8 mouse cellular contexts compared by ENCODE assay signal in genomic region chr5:115564737-115565393, GRCm38 (mm10). TPM values are rescaled to one million over a fixed set of nuclear protein-coding genes. Genes with fewer than 3 reads are reported as not detected.
A peak's percentile ranks its signal among the peaks of the same experiment; 100 is the strongest.
DNase-seq lines count a peak whose midpoint lies in the region; ATAC-seq and TF ChIP-seq lines count a peak whose summit lies in the region.

Gene Gcn1l1, plus strand, starts transcription at chr5:115565254.

- TF ChIP-seq CTCF in C2C12 (IDR thresholded peaks at IDR 0.05; ENCODE audit: control insufficient read depth, insufficient read depth, insufficient read length) = peak; percentile 85
- TF ChIP-seq CTCF in bone marrow, adult 2 months (IDR thresholded peaks at IDR 0.05; ENCODE audit: control insufficient read depth, insufficient read depth, low read length) = no peak
- TF ChIP-seq CTCF in embryonic fibroblast, embryonic 13.5 days (IDR thresholded peaks at IDR 0.05; ENCODE audit: borderline replicate concordance, insufficient read depth, low read length) = 0 out of 2 replicates have a peak, but pooled peaks have one; percentile 9
- peak; percentile 57 for TF ChIP-seq CTCF in midbrain, postnatal 0 days (IDR thresholded peaks at IDR 0.05)

- peak within 1 kb of the TSS; percentile 96 for H3ac ChIP-seq in C2C12 (ENCODE audit: control insufficient read depth, insufficient read length, low read depth)

- H3K27ac ChIP-seq in bone marrow, adult 2 months (ENCODE audit: control insufficient read depth, insufficient read depth, low read depth, low read length, poor library complexity) = peak within 1 kb of the TSS; percentile 51; the same call in 1 of the 2 replicates
- H3K27ac ChIP-seq in embryonic fibroblast, embryonic 13.5 days (ENCODE audit: insufficient read depth, low read length) = 0 out of 2 replicates have a peak within 1 kb of the TSS, but pooled peaks have one; percentile 5
- H3K27ac ChIP-seq in heart, embryonic 10.5 days = peak within 1 kb of the TSS; percentile 93
- H3K27ac ChIP-seq in kidney, embryonic 14.5 days (ENCODE audit: low read depth, low read length) = peak within 1 kb of the TSS; percentile 74; the same call in 1 of the 2 replicates
- peak within 1 kb of the TSS; percentile 76 for H3K27ac ChIP-seq in midbrain, postnatal 0 days (ENCODE audit: low read depth, low read length)

- peaks cover 79% of the 10 kb centered on the region for H3K79me3 ChIP-seq in C2C12 (ENCODE audit: low read depth)

- no peaks in the 10 kb centered on the region for H3K9me3 ChIP-seq in heart, embryonic 10.5 days
- no peaks in the 10 kb centered on the region for H3K9me3 ChIP-seq in kidney, embryonic 14.5 days (ENCODE audit: control insufficient read depth, low read length)
- no peaks in the 10 kb centered on the region for H3K9me3 ChIP-seq in midbrain, postnatal 0 days (ENCODE audit: low read length)

- TF ChIP-seq POLR2A in bone marrow, adult 2 months (IDR thresholded peaks at IDR 0.05; ENCODE audit: borderline replicate concordance, control insufficient read depth, low read depth, low read length) = peak; percentile 59; the same call in 1 of the 2 replicates
- TF ChIP-seq POLR2A in embryonic fibroblast, embryonic 13.5 days (IDR thresholded peaks at IDR 0.05; ENCODE audit: low read depth, low read length) = peak; percentile 53

- H3K27me3 ChIP-seq in C2C12 (ENCODE audit: control insufficient read depth, insufficient read depth, insufficient read length) = no peaks in the 10 kb centered on the region
- H3K27me3 ChIP-seq in heart, embryonic 10.5 days (ENCODE audit: insufficient read depth, poor library complexity, severe bottlenecking) = no peaks in the 10 kb centered on the region
- H3K27me3 ChIP-seq in kidney, embryonic 14.5 days (ENCODE audit: control insufficient read depth, insufficient read depth, low read length) = no peaks in the 10 kb centered on the region
- no peaks in the 10 kb centered on the region for H3K27me3 ChIP-seq in midbrain, postnatal 0 days (ENCODE audit: insufficient read depth, low read length)

- H3K4me3 ChIP-seq in C2C12 (ENCODE audit: insufficient read depth, poor library complexity, severe bottlenecking) = peak within 1 kb of the TSS; percentile 71
- peak within 1 kb of the TSS; percentile 80 for H3K4me3 ChIP-seq in bone marrow, adult 2 months (replicated peaks; ENCODE audit: control insufficient read depth, low read depth, low read length)
- peak within 1 kb of the TSS; percentile 93 for H3K4me3 ChIP-seq in embryonic fibroblast, embryonic 13.5 days (ENCODE audit: insufficient read depth, low read length)
- peak within 1 kb of the TSS; percentile 99 for H3K4me3 ChIP-seq in heart, embryonic 10.5 days
- peak within 1 kb of the TSS; percentile 94 for H3K4me3 ChIP-seq in kidney, embryonic 14.5 days (ENCODE audit: low read length)
- H3K4me3 ChIP-seq in midbrain, postnatal 0 days (ENCODE audit: low read depth, low read length) = peak within 1 kb of the TSS; percentile 96

- H3K4me2 ChIP-seq in kidney, embryonic 14.5 days (replicated peaks; ENCODE audit: low read depth, low read length) = peak within 1 kb of the TSS; percentile 84
- peak within 1 kb of the TSS; percentile 68 for H3K4me2 ChIP-seq in midbrain, postnatal 0 days (ENCODE audit: low read depth, low read length, poor library complexity, severe bottlenecking)

- WGBS in bone marrow, adult 2 months = 10% methylated on average over 55 of the region's 55 CpGs
- 6% methylated on average over 55 of the region's 55 CpGs for WGBS in heart, embryonic 10.5 days
- 2% methylated on average over 52 of the region's 55 CpGs for WGBS in kidney, embryonic 14.5 days
- WGBS in midbrain, postnatal 0 days = 3% methylated on average over 53 of the region's 55 CpGs

- peaks cover 57% of the 10 kb centered on the region for H3K36me3 ChIP-seq in C2C12 (ENCODE audit: control insufficient read depth, insufficient read depth)
- peaks cover 44% of the 10 kb centered on the region for H3K36me3 ChIP-seq in heart, embryonic 10.5 days
- peaks cover 42% of the 10 kb centered on the region for H3K36me3 ChIP-seq in kidney, embryonic 14.5 days (ENCODE audit: control insufficient read depth, insufficient read depth, low read length)
- H3K36me3 ChIP-seq in midbrain, postnatal 0 days (ENCODE audit: insufficient read depth, low read length) = peaks cover 17% of the 10 kb centered on the region

- H3K79me2 ChIP-seq in C2C12 (ENCODE audit: control insufficient read depth, insufficient read depth) = peaks cover 94% of the 10 kb centered on the region

- ATAC-seq in kidney, embryonic 14.5 days (ENCODE audit: low FRiP score, low TSS enrichment) = peak; percentile 85
- ATAC-seq in midbrain, postnatal 0 days (ENCODE audit: low FRiP score) = peak; percentile 88

- H3K4me1 ChIP-seq in bone marrow, adult 2 months (ENCODE audit: control insufficient read depth, insufficient read depth, low read length) = peaks cover 4% of the 10 kb centered on the region
- H3K4me1 ChIP-seq in embryonic fibroblast, embryonic 13.5 days (ENCODE audit: control insufficient read depth, insufficient read depth, low read length) = peaks cover 4% of the 10 kb centered on the region; the same call in 1 of the 2 replicates
- peaks cover 51% of the 10 kb centered on the region for H3K4me1 ChIP-seq in heart, embryonic 10.5 days
- peaks cover 39% of the 10 kb centered on the region for H3K4me1 ChIP-seq in kidney, embryonic 14.5 days (ENCODE audit: control insufficient read depth, insufficient read depth, low read length)
- H3K4me1 ChIP-seq in midbrain, postnatal 0 days (ENCODE audit: insufficient read depth, low read length) = peaks cover 12% of the 10 kb centered on the region; the same call in 1 of the 2 replicates

- H3K9ac ChIP-seq in kidney, embryonic 14.5 days (ENCODE audit: low read depth, low read length) = peak within 1 kb of the TSS; percentile 94
- H3K9ac ChIP-seq in midbrain, postnatal 0 days (replicated peaks; ENCODE audit: low read length, poor library complexity, severe bottlenecking) = peak within 1 kb of the TSS; percentile 96

- DNase-seq in heart, embryonic 10.5 days (ENCODE audit: low spot score) = peak; percentile 90
- DNase-seq in liver = peak; percentile 80
- peak; percentile 81 for DNase-seq in midbrain, postnatal 0 days (ENCODE audit: low spot score)
- peak; percentile 44 to 69 for DNase-seq in spleen, postnatal 14 days (ENCODE audit: low spot score in 2 of 2)

TF ChIP-seq in C2C12, 6 proteins besides CTCF, POLR2A, EP300 and RAD21:
- TF ChIP-seq CEBPB (IDR thresholded peaks at IDR 0.05; ENCODE audit: low read depth) (no peak), MYOD1 (IDR thresholded peaks at IDR 0.05; ENCODE audit: control insufficient read depth, insufficient read length, low read depth) (no peak), USF1 (IDR thresholded peaks at IDR 0.05; ENCODE audit: low read depth) (no peak), MAX (IDR thresholded peaks at IDR 0.05) (peak; percentile 81)

RNA-seq across cellular contexts. Expression of gene Gcn1l1, which starts in this region (rescaled TPM):
- 46.2 TPM for polyA plus RNA-seq in C2C12 (2012; fragmentation: generic; extraction: Trizol)
- 23.3 and 38.4 TPM in 2 replicates for polyA plus RNA-seq in bone marrow, adult 2 months (2011; ENCODE audit: insufficient read depth, insufficient read length, low replicate concordance, missing spikeins)
- polyA plus RNA-seq in embryonic fibroblast, embryonic 13.5 days (2011; ENCODE audit: insufficient read length, low read depth, missing spikeins) = 39.5 and 40.7 TPM in 2 replicates
- 47.8 and 49.8 TPM in 2 replicates for polyA plus RNA-seq in heart, embryonic 10.5 days (2016; fragmentation: Nextera tagmentation; extraction: Ambion mirVana)
- 44.3 and 56.0 TPM in 2 replicates for polyA plus RNA-seq in kidney, embryonic 14.5 days (2014; fragmentation: Nextera tagmentation; extraction: Ambion mirVana)
- total RNA-seq in midbrain, postnatal 0 days (2014; rRNA removed) = 72.9 and 75.1 TPM in 2 replicates
- polyA plus RNA-seq in midbrain, postnatal 0 days (2015; fragmentation: Nextera tagmentation; extraction: Ambion mirVana) = 24.7 and 26.6 TPM in 2 replicates

Comparison
In these comparisons a context has a peak if more than half of its experiments do, and no peak if none do; other contexts are left out.
1. Peak in every context shown above with its lines: DNase-seq, ATAC-seq, H3K4me3 ChIP-seq and H3K27ac ChIP-seq.
2. H3K27ac ChIP-seq: peak in every context shown above with its lines; median percentile 93 in heart, embryonic 10.5 days; 76 in midbrain, postnatal 0 days; 74 in kidney, embryonic 14.5 days; 51 in bone marrow, adult 2 months; 5 in embryonic fibroblast, embryonic 13.5 days.